Mouse (Mus musculus): ENCODE measurements around the gene Cped1.

DNA sequence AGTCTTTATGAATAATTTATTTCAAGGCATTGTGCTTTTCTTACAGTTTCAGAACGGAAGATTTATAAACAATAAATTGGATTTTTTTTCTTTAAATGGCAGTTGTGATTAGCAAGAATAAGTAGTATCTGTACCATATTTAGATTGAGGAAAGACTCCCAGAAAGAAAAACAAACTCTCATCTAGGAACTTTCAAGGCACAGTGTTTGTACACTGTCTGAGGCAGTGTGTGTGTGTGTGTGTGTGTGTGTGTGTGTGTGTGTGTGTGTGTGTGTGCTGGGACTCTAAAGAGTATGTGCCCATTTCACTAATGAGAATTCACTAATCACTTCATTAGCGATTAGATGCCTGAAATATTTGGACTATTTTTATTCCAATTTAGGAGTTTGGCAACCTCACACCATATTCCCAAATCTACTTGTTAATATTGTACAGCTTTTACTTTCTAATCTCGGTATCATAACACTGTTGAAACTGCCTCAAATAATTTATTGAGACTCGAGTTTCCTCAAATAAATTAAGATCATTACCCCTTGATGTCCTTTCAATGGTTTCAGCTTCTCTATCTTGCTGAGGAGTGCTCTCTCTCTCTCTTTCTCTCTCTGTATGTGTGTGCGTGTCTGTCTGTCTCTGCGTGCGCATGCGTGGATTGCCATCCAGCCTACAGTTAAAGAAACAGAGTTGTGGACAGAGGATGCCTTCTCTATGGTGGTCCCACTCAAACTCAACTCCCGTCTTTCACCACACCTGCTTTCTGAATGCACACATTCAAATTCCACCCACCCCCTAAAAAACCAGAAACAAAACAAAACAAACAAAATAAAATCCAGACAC is 41.3 kb downstream of the Cped1 start:
- TF ChIP-seq CTCF (IDR thresholded peaks at IDR 0.05; ENCODE audit: control insufficient read depth, insufficient read depth, insufficient replicate concordance, low read depth, low read length): no peak
- TF ChIP-seq POLR2A (IDR thresholded peaks at IDR 0.05; ENCODE audit: control insufficient read depth, low read depth, low read length): no peak
